Mouse (Mus musculus): Measurements from ENCODE around the gene Cnn1.

Cnn1 gene

GRCm38 (mm10) chr9:22157516-22158265, 58.7 kb downstream of the Cnn1 start:
- DNase-seq (ENCODE audit: low spot score), result no peak
